In the genomic region with DNA sequence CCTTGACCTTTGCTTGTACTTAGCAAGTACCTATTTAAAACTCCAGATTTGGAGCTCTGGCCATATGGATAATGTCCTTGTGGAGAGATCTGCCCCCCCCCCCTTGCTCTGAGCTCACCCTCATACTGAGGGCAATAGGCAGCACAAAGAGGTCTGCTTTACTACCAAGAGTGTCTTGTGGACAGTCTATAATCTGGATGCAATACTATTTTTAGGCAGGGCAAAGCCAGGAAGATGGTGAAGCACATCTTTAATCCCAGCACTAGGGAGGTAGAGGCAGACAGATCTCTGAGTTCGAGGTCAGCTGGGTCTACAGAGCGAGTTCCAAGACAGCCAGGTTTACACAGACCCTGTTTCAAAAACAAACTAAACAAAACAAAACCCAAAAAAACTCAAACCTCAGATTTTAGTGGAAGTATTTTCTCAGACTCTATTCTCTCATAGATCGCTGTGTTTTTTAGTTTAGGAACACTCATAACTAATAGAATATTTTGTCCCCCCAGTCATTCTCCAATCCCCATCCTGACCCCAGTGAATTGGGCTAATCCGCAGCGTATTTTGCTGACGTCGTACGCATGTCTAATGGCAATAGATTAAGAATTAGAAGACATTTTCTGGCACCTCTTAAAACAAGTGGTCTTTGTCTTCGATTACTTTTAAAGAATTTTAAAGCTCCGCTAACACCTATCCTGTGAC, we compare ENCODE assay signal across 8 mouse cellular contexts. TPM values are rescaled to one million over a fixed set of nuclear protein-coding genes. Genes with fewer than 3 reads are reported as not detected.
DNase-seq lines count a peak whose midpoint lies in the region; ATAC-seq and TF ChIP-seq lines count a peak whose summit lies in the region.

No protein-coding gene starts in this region.

- H3K9ac ChIP-seq in hindbrain, embryonic 12.5 days, result peak overlapping the region; percentile 65
- peak overlapping the region; percentile 81; the same call in 1 of the 2 replicates for H3K9ac ChIP-seq in midbrain, embryonic 12.5 days (replicated peaks)

- no peak for TF ChIP-seq CTCF in testis, adult 2 months (IDR thresholded peaks at IDR 0.05; ENCODE audit: control insufficient read depth, insufficient read depth, insufficient replicate concordance, low read depth, low read length)

- no peak for TF ChIP-seq POLR2A in testis, adult 2 months (IDR thresholded peaks at IDR 0.05; ENCODE audit: control insufficient read depth, low read depth, low read length)

- 11% methylated on average over 10 of the region's 10 CpGs for WGBS in hindbrain, embryonic 12.5 days
- 8% methylated on average over 10 of the region's 10 CpGs for WGBS in midbrain, embryonic 12.5 days

- H3K4me3 ChIP-seq in testis, adult 2 months (ENCODE audit: control insufficient read depth, low read depth, low read length), result peak overlapping the region; percentile 99
- peak overlapping the region; percentile 81 for H3K4me3 ChIP-seq in hindbrain, embryonic 12.5 days
- H3K4me3 ChIP-seq in midbrain, embryonic 12.5 days, result peak overlapping the region; percentile 79

- peak overlapping the region; percentile 97 for H3K27ac ChIP-seq in testis, adult 2 months (ENCODE audit: control insufficient read depth, insufficient read depth, low read depth, low read length)
- peak overlapping the region; percentile 75 for H3K27ac ChIP-seq in hindbrain, embryonic 12.5 days
- H3K27ac ChIP-seq in midbrain, embryonic 12.5 days (replicated peaks), result peak overlapping the region; percentile 72

- H3K27me3 ChIP-seq in testis, adult 2 months (ENCODE audit: control insufficient read depth, insufficient read depth, low read length), result no peaks in the 10 kb centered on the region
- no peaks in the 10 kb centered on the region for H3K27me3 ChIP-seq in hindbrain, embryonic 12.5 days
- no peaks in the 10 kb centered on the region for H3K27me3 ChIP-seq in midbrain, embryonic 12.5 days

- H3K4me2 ChIP-seq in hindbrain, embryonic 12.5 days (replicated peaks), result peak overlapping the region; percentile 47
- peak overlapping the region; percentile 70 for H3K4me2 ChIP-seq in midbrain, embryonic 12.5 days (replicated peaks)

- intact Hi-C loops in left cerebral cortex, postnatal 25 days (cut with DNase I), result no loop called here

- no peaks in the 10 kb centered on the region; the same call in 1 of the 2 replicates for H3K36me3 ChIP-seq in testis, adult 2 months (ENCODE audit: control insufficient read depth, insufficient read depth, low read length)
- H3K36me3 ChIP-seq in hindbrain, embryonic 12.5 days, result peaks cover 25% of the 10 kb centered on the region
- peaks cover 24% of the 10 kb centered on the region; the same call in 1 of the 2 replicates for H3K36me3 ChIP-seq in midbrain, embryonic 12.5 days

- peaks cover 5% of the 10 kb centered on the region; the same call in 1 of the 2 replicates for H3K4me1 ChIP-seq in testis, adult 2 months (ENCODE audit: control insufficient read depth, insufficient read depth, low read length)
- H3K4me1 ChIP-seq in hindbrain, embryonic 12.5 days, result peaks cover 18% of the 10 kb centered on the region
- peaks cover 19% of the 10 kb centered on the region for H3K4me1 ChIP-seq in midbrain, embryonic 12.5 days

- H3K9me3 ChIP-seq in hindbrain, embryonic 12.5 days (replicated peaks), result no peaks in the 10 kb centered on the region
- H3K9me3 ChIP-seq in midbrain, embryonic 12.5 days, result no peaks in the 10 kb centered on the region

- DNase-seq in cerebellum, postnatal 10 days, result peak; percentile 9 to 28
- no peak for DNase-seq in cerebellum, postnatal 36 days
- no peak for DNase-seq in testis, postnatal 10 days (ENCODE audit: low spot score)
- DNase-seq in left cerebral cortex, postnatal 25 days (ENCODE audit: low spot score in 2 of 2), result no peak
- no peak for DNase-seq in layer of hippocampus, postnatal 10 days (ENCODE audit: low spot score in 2 of 2)

- peak; percentile 75 for ATAC-seq in hindbrain, embryonic 12.5 days (ENCODE audit: low FRiP score)
- ATAC-seq in midbrain, embryonic 12.5 days (ENCODE audit: low FRiP score, low read depth), result peak; percentile 78

RNA-seq across cellular contexts. Expression of a gene that starts 0.5 kb away (rescaled TPM):
- 19.4 and 36.1 TPM in 2 replicates for polyA plus RNA-seq in testis, adult 2 months (2012; rRNA removed)
- 111 and 113 TPM in 2 replicates for polyA plus RNA-seq in hindbrain, embryonic 12.5 days (2016; fragmentation: Nextera tagmentation; extraction: Ambion mirVana)
- 110 and 113 TPM in 2 replicates for polyA plus RNA-seq in midbrain, embryonic 12.5 days (2016; fragmentation: Nextera tagmentation; extraction: Ambion mirVana)
- total RNA-seq in left cerebral cortex, postnatal 25 days (2021), result 10 to 100 TPM; 20.8 to 24.2 TPM
- 10 to 100 TPM; 24.6 to 32.2 TPM for total RNA-seq in layer of hippocampus, postnatal 10 days (2021)

RNA-seq across cellular contexts. Expression of a gene that starts 25.8 kb away (rescaled TPM):
- 302 and 309 TPM in 2 replicates for polyA plus RNA-seq in testis, adult 2 months (2012; rRNA removed)
- polyA plus RNA-seq in hindbrain, embryonic 12.5 days (2016; fragmentation: Nextera tagmentation; extraction: Ambion mirVana), result 2.8 and 3.4 TPM in 2 replicates
- polyA plus RNA-seq in midbrain, embryonic 12.5 days (2016; fragmentation: Nextera tagmentation; extraction: Ambion mirVana), result 2.3 and 2.9 TPM in 2 replicates
- 10 to 100 TPM; 24.9 to 28.0 TPM for total RNA-seq in left cerebral cortex, postnatal 25 days (2021)
- 10 to 100 TPM; 27.0 to 37.8 TPM for total RNA-seq in layer of hippocampus, postnatal 10 days (2021)

RNA-seq across cellular contexts. Expression of a gene that starts 26.1 kb away (rescaled TPM):
- 154 and 184 TPM in 2 replicates for polyA plus RNA-seq in testis, adult 2 months (2012; rRNA removed)
- 1.7 and 2.3 TPM in 2 replicates for polyA plus RNA-seq in hindbrain, embryonic 12.5 days (2016; fragmentation: Nextera tagmentation; extraction: Ambion mirVana)
- 1.8 and 2.1 TPM in 2 replicates for polyA plus RNA-seq in midbrain, embryonic 12.5 days (2016; fragmentation: Nextera tagmentation; extraction: Ambion mirVana)
- 1 to 10 TPM; 2.6 to 3.7 TPM for total RNA-seq in left cerebral cortex, postnatal 25 days (2021)
- 1 to 10 TPM; 3.2 to 4.3 TPM for total RNA-seq in layer of hippocampus, postnatal 10 days (2021)

RNA-seq across cellular contexts. Expression of a gene that starts 33.6 kb away (rescaled TPM):
- polyA plus RNA-seq in testis, adult 2 months (2012; rRNA removed), result 16.7 and 18.1 TPM in 2 replicates
- polyA plus RNA-seq in hindbrain, embryonic 12.5 days (2016; fragmentation: Nextera tagmentation; extraction: Ambion mirVana), result 139 and 158 TPM in 2 replicates
- 159 and 186 TPM in 2 replicates for polyA plus RNA-seq in midbrain, embryonic 12.5 days (2016; fragmentation: Nextera tagmentation; extraction: Ambion mirVana)
- total RNA-seq in left cerebral cortex, postnatal 25 days (2021), result 10 to 100 TPM; 98.2 to 98.9 TPM
- 100 to 1,000 TPM in 1 of 2 experiments, 10 to 100 TPM in 1; 95.2 to 109 TPM for total RNA-seq in layer of hippocampus, postnatal 10 days (2021)

Comparison
In these comparisons a context has a peak if more than half of its experiments do, and no peak if none do; other contexts are left out.
1. DNase-seq: peak in cerebellum, postnatal 10 days (2 of 2); none in cerebellum, postnatal 36 days (0 of 2), testis, postnatal 10 days (single experiment), left cerebral cortex, postnatal 25 days (0 of 2) and layer of hippocampus, postnatal 10 days (0 of 2).
2. RNA of a gene that starts 25.8 kb away (polyA plus RNA-seq): 302 to 309 TPM in testis, adult 2 months; 2.8 to 3.4 TPM in hindbrain, embryonic 12.5 days and 2.3 to 2.9 TPM in midbrain, embryonic 12.5 days; every median in the first group is over 10 times any median in the second.
3. RNA of a gene that starts 26.1 kb away (polyA plus RNA-seq): 154 to 184 TPM in testis, adult 2 months; 1.7 to 2.3 TPM in hindbrain, embryonic 12.5 days and 1.8 to 2.1 TPM in midbrain, embryonic 12.5 days; every median in the first group is over 10 times any median in the second.
4. Peak in every context shown above with its lines, with median percentiles within 50 percentile points of each other: H3K27ac ChIP-seq and H3K4me3 ChIP-seq.